16 mouse cellular contexts compared by ENCODE assay signal in the genomic region with DNA sequence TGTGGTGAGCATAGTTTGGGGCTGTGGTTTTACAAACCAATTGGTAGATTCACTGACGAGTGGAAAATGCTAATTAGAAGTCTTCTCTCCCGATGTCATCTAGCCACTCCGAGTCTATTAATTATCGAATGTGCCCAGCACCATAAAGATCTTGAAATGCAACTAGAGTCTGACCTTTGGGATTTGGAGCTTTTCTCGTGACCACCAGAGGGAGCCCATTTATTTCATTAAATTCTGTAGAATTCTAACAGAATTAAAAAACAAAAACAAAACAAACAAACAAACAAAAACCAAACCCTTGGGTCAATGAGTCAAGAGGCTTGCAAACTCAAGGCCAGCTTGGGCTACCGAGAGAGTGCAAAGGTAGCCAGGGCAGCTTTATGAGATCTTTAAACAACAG. TPM values are rescaled to one million over a fixed set of nuclear protein-coding genes. Genes with fewer than 3 reads are reported as not detected.
DNase-seq lines count a peak whose midpoint lies in the region; ATAC-seq and TF ChIP-seq lines count a peak whose summit lies in the region.
"Had no signal": no experiment of that assay in that cellular context is flagged by ENCODE, and none has a peak within 500 bp of the region (broad histone marks: within the 10 kb centered on the region; RNA-seq: fewer than 3 reads in every experiment).

No protein-coding gene starts in this region.

- H3K9me3 ChIP-seq in forebrain, postnatal 0 days (ENCODE audit: low read length): no peaks in the 10 kb centered on the region
- H3K9me3 ChIP-seq in forebrain, embryonic 13.5 days (replicated peaks): no peaks in the 10 kb centered on the region
- no peaks in the 10 kb centered on the region for H3K9me3 ChIP-seq in MEL (replicated peaks; ENCODE audit: insufficient read depth, low read length)
- H3K9me3 ChIP-seq: forebrain, embryonic 10.5 days; G1E; hindbrain, embryonic 13.5 days; midbrain, embryonic 12.5 days; neural tube, embryonic 15.5 days had no signal

- TF ChIP-seq RAD21 in MEL (IDR thresholded peaks at IDR 0.05; ENCODE audit: low read depth, low read length): no peak

- H3K4me3 ChIP-seq in forebrain, postnatal 0 days (ENCODE audit: low read depth, low read length): no peak overlapping the region
- no peak overlapping the region for H3K4me3 ChIP-seq in forebrain, embryonic 13.5 days
- no peak overlapping the region for H3K4me3 ChIP-seq in MEL (ENCODE audit: control insufficient read depth in 1 of 2, insufficient read depth in 1 of 2, low read depth in 2 of 2, low read length in 2 of 2)
- no peak overlapping the region for H3K4me3 ChIP-seq in cortical plate, adult 2 months (ENCODE audit: insufficient read depth, low read length)
- H3K4me3 ChIP-seq: forebrain, embryonic 10.5 days; hindbrain, embryonic 13.5 days; midbrain, embryonic 12.5 days; neural tube, embryonic 15.5 days had no signal

- H3K4me1 ChIP-seq in forebrain, postnatal 0 days (ENCODE audit: insufficient read depth): no peaks in the 10 kb centered on the region
- no peaks in the 10 kb centered on the region for H3K4me1 ChIP-seq in forebrain, embryonic 13.5 days
- H3K4me1 ChIP-seq in MEL (ENCODE audit: control insufficient read depth in 1 of 2, insufficient read depth in 2 of 2, low read length in 2 of 2): no peaks in the 10 kb centered on the region
- no peaks in the 10 kb centered on the region for H3K4me1 ChIP-seq in cortical plate, adult 2 months (ENCODE audit: control insufficient read depth, insufficient read depth, low read length)
- H3K4me1 ChIP-seq: hindbrain, embryonic 13.5 days; midbrain, embryonic 12.5 days; neural tube, embryonic 15.5 days had no signal

- TF ChIP-seq EP300 in MEL (IDR thresholded peaks at IDR 0.05; ENCODE audit: low read depth in 1 of 2, low read length in 2 of 2): no peak

- H3K79me2 ChIP-seq in MEL (ENCODE audit: control insufficient read depth, insufficient read depth, low read length, poor library complexity): no peaks in the 10 kb centered on the region

- WGBS in forebrain, postnatal 0 days: 67% methylated on average over 6 of the region's 6 CpGs
- 69% methylated on average over 6 of the region's 6 CpGs for whole genome bisulfite sequencing in forebrain, embryonic 13.5 days

- no peak for ATAC-seq in forebrain, postnatal 0 days
- no peak for ATAC-seq in forebrain, embryonic 13.5 days
- no peak for ATAC-seq in erythroblast, adult 5-6 weeks (replicated peaks; ENCODE audit: low FRiP score, poor library complexity, severe bottlenecking)

- H3K27ac ChIP-seq in forebrain, postnatal 0 days (ENCODE audit: low read depth, low read length): no peak overlapping the region
- no peak overlapping the region for H3K27ac ChIP-seq in forebrain, embryonic 13.5 days
- no peak overlapping the region for H3K27ac ChIP-seq in MEL (ENCODE audit: control insufficient read depth, low read depth, low read length)
- no peak overlapping the region for H3K27ac ChIP-seq in cortical plate, adult 2 months (ENCODE audit: insufficient read depth, low read length)
- H3K27ac ChIP-seq: forebrain, embryonic 10.5 days; hindbrain, embryonic 13.5 days; midbrain, embryonic 12.5 days; neural tube, embryonic 15.5 days had no signal

- TF ChIP-seq CTCF in forebrain, postnatal 0 days (IDR thresholded peaks at IDR 0.05; ENCODE audit: low read depth): peak; percentile 55
- no peak; a peak in 1 of 6 replicates for TF ChIP-seq CTCF in MEL (IDR thresholded peaks at IDR 0.05 in 2 of 3, conservative IDR thresholded peaks at IDR 0.05 in 1 of 3; ENCODE audit: control insufficient read depth in 1 of 3, insufficient read depth in 1 of 3, low read depth in 2 of 3, low read length in 3 of 3, poor library complexity in 1 of 3, severe bottlenecking in 1 of 3)
- peak; percentile 24; the same call in 1 of the 2 replicates for TF ChIP-seq CTCF in cortical plate, adult 2 months (IDR thresholded peaks at IDR 0.05; ENCODE audit: extremely low read depth, insufficient read depth, low read length)

- no peak overlapping the region for H3K4me2 ChIP-seq in forebrain, postnatal 0 days (ENCODE audit: low read depth)
- no peak overlapping the region for H3K4me2 ChIP-seq in forebrain, embryonic 13.5 days
- H3K4me2 ChIP-seq: hindbrain, embryonic 13.5 days; liver, embryonic 11.5 days; midbrain, embryonic 12.5 days; neural tube, embryonic 15.5 days had no signal

- H3K27me3 ChIP-seq in forebrain, postnatal 0 days (ENCODE audit: insufficient read depth, low read length): no peaks in the 10 kb centered on the region
- no peaks in the 10 kb centered on the region for H3K27me3 ChIP-seq in forebrain, embryonic 13.5 days
- H3K27me3 ChIP-seq in MEL (ENCODE audit: control insufficient read depth in 1 of 2, insufficient read depth in 2 of 2, low read length in 2 of 2): no peaks in the 10 kb centered on the region
- H3K27me3 ChIP-seq: hindbrain, embryonic 13.5 days; midbrain, embryonic 12.5 days; neural tube, embryonic 15.5 days had no signal

- H3K36me3 ChIP-seq in forebrain, postnatal 0 days (ENCODE audit: insufficient read depth): no peaks in the 10 kb centered on the region
- no peaks in the 10 kb centered on the region for H3K36me3 ChIP-seq in forebrain, embryonic 13.5 days (ENCODE audit: poor library complexity, severe bottlenecking)
- H3K36me3 ChIP-seq in MEL (ENCODE audit: control insufficient read depth in 1 of 2, insufficient read depth in 2 of 2, low read length in 2 of 2): no peaks in the 10 kb centered on the region
- H3K36me3 ChIP-seq: forebrain, embryonic 10.5 days; G1E; hindbrain, embryonic 13.5 days; midbrain, embryonic 12.5 days; neural tube, embryonic 15.5 days had no signal

- no peak for DNase-seq in forebrain, postnatal 0 days
- peak; percentile 28 to 40 for DNase-seq in kidney, postnatal 4 days
- DNase-seq in kidney, adult 11 months: no peak
- no peak for DNase-seq in MEL (ENCODE audit: low read depth, low spot score)
- DNase-seq in yolk sac, embryonic 10.5 days (ENCODE audit: low spot score): no peak
- DNase-seq: adrenal gland, adult 8-10 months; layer of hippocampus, adult 9-11 months had no signal

- no peak for TF ChIP-seq POLR2A in MEL (IDR thresholded peaks at IDR 0.05; ENCODE audit: control insufficient read depth in 1 of 2, insufficient read depth in 1 of 2, low read depth in 1 of 2, low read length in 2 of 2, poor library complexity in 1 of 2)
- no peak for TF ChIP-seq POLR2A in cortical plate, adult 2 months (IDR thresholded peaks at IDR 0.05; ENCODE audit: extremely low read depth, insufficient read depth, low read length)

- H3K9ac ChIP-seq in forebrain, postnatal 0 days: no peak overlapping the region
- no peak overlapping the region for H3K9ac ChIP-seq in forebrain, embryonic 13.5 days
- H3K9ac ChIP-seq in MEL (ENCODE audit: control insufficient read depth, low read depth, low read length, poor library complexity, severe bottlenecking): no peak overlapping the region
- H3K9ac ChIP-seq: hindbrain, embryonic 13.5 days; midbrain, embryonic 12.5 days; neural tube, embryonic 15.5 days had no signal

TF ChIP-seq in MEL, 35 proteins besides CTCF, POLR2A, EP300 and RAD21:
- TF ChIP-seq ETS1 (IDR thresholded peaks at IDR 0.05; ENCODE audit: low read depth, low read length) (no peak), TAL1 (IDR thresholded peaks at IDR 0.05; ENCODE audit: low read length) (no peak), MYC (IDR thresholded peaks at IDR 0.05; ENCODE audit: low read depth, low read length) (no peak), MEF2A (IDR thresholded peaks at IDR 0.05; ENCODE audit: extremely low read depth, insufficient replicate concordance, low read depth, low read length, poor library complexity, severe bottlenecking) (no peak), SMC3 (IDR thresholded peaks at IDR 0.05; ENCODE audit: low read depth, low read length) (peak; percentile 30; the same call in 1 of the 2 replicates), JUND (IDR thresholded peaks at IDR 0.05; ENCODE audit: low read depth, low read length) (no peak), GATA1 (IDR thresholded peaks at IDR 0.05; ENCODE audit: low read depth, low read length) (no peak), BHLHE40 (IDR thresholded peaks at IDR 0.05; ENCODE audit: borderline replicate concordance, low read depth, low read length) (no peak)
TF ChIP-seq in MEL: peak in this region for 1.

RNA-seq across cellular contexts. Expression of a gene that starts 37.2 kb away (rescaled TPM):
- 11.8 and 12.6 TPM in 2 replicates for total RNA-seq in forebrain, postnatal 0 days (2014; rRNA removed)
- polyA plus RNA-seq in forebrain, postnatal 0 days (2015; fragmentation: Nextera tagmentation; extraction: Ambion mirVana): 3.2 and 3.8 TPM in 2 replicates
- polyA plus RNA-seq in forebrain, embryonic 13.5 days (2015; fragmentation: Nextera tagmentation; extraction: Ambion mirVana): 1.3 and 1.7 TPM in 2 replicates
- under 0.01 and 0.03 TPM in 2 replicates for total RNA-seq in MEL (2012; rRNA removed)
- polyA plus RNA-seq in MEL (2012; ENCODE audit: insufficient read depth in 1 of 2, insufficient read length in 2 of 2, low read depth in 1 of 2, low replicate concordance in 2 of 2, missing spikeins in 1 of 2): under 1 TPM in 1 of 2 experiments, not detected in 1; 0.03 TPM
- polyA plus RNA-seq in cortical plate, adult 2 months (2012; rRNA removed): 7.2 and 7.3 TPM in 2 replicates
- not detected in 2 replicates for total RNA-seq in erythroblast, adult 5-6 weeks (2015; ENCODE audit: low replicate concordance)
- total RNA-seq in erythroblast, adult 5-6 weeks (2017; ENCODE audit: low replicate concordance): 0.09 and 0.14 TPM in 2 replicates

Comparison
In these comparisons a context has a peak if more than half of its experiments do, and no peak if none do; other contexts are left out.
1. DNase-seq: peak in kidney, postnatal 4 days (2 of 2); none in forebrain, postnatal 0 days (single experiment), kidney, adult 11 months (single experiment), MEL (single experiment) and yolk sac, embryonic 10.5 days (single experiment).
2. CTCF ChIP-seq: peak in forebrain, postnatal 0 days (single experiment) and cortical plate, adult 2 months (single experiment); none in MEL (0 of 3).